Mouse (Mus musculus) adrenal gland, adult 2 months (tissue): Measurements from ENCODE around the gene Wdr91. TPM values are rescaled to one million over a fixed set of nuclear protein-coding genes. Genes with fewer than 3 reads are reported as not detected.

Experiments used
- DNase-seq: peaks from one replicate; pipeline ENCODE4 v3.0.0; 2021
- polyA plus RNA-seq: library from polyadenylated mRNA; depleted of rRNA; stranded (reverse); fragments of >200 nt; gene quantifications from 2 replicates; pipeline ENCODE4 v1.2.3, GENCODE M21; 2012
- total RNA-seq, 2 experiments: library from RNA; stranded (reverse); gene quantifications; 2 replicates each; pipeline ENCODE4 v1.2.3; 2021

Gene Wdr91
- total and polyA plus RNA-seq, 3 experiments: 10.5 to 17.0 (median 16.7) TPM

GRCm38 (mm10) chr6:34879101-34879740 is 31.5 kb downstream of the Wdr91 start:
- no peak for DNase-seq

- DNase-seq: peak; percentile 97
Observed at GRCm38 (mm10) chr6:34877509-34878321, 33.0 kb downstream of the Wdr91 start, which contains the start of gene Cyren. Gene Cyren, minus strand, starts transcription at chr6:34878060.

GRCm38 (mm10) chr6:34876835-34877156 is 33.9 kb downstream of the Wdr91 start:
- no peak for DNase-seq

- no peak for DNase-seq
Observed at GRCm38 (mm10) chr6:34875966-34876834, 34.5 kb downstream of the Wdr91 start.

- no peak for DNase-seq
Observed at GRCm38 (mm10) chr6:34875268-34875761, 35.4 kb downstream of the Wdr91 start.

- DNase-seq: peak; percentile 64
Observed at GRCm38 (mm10) chr6:34874101-34874921, 36.4 kb downstream of the Wdr91 start.

- DNase-seq: no peak
Observed at GRCm38 (mm10) chr6:34872871-34873270, 37.8 kb downstream of the Wdr91 start.

GRCm38 (mm10) chr6:34871929-34872328 is 38.7 kb downstream of the Wdr91 start:
- DNase-seq: no peak

GRCm38 (mm10) chr6:34870724-34871123 is 40.0 kb downstream of the Wdr91 start:
- DNase-seq: no peak

GRCm38 (mm10) chr6:34870136-34870535 is 40.5 kb downstream of the Wdr91 start:
- no peak for DNase-seq

GRCm38 (mm10) chr6:34869225-34869915 is 41.3 kb downstream of the Wdr91 start:
- no peak for DNase-seq

- no peak for DNase-seq
Observed at GRCm38 (mm10) chr6:34868507-34869217, 42.0 kb downstream of the Wdr91 start.

GRCm38 (mm10) chr6:34867995-34868350 is 42.7 kb downstream of the Wdr91 start:
- no peak for DNase-seq

GRCm38 (mm10) chr6:34867301-34867994 is 43.2 kb downstream of the Wdr91 start:
- DNase-seq: no peak

GRCm38 (mm10) chr6:34866786-34867185 is 43.9 kb downstream of the Wdr91 start:
- no peak for DNase-seq

GRCm38 (mm10) chr6:34865711-34866593 is 44.7 kb downstream of the Wdr91 start:
- DNase-seq: no peak

- DNase-seq: no peak
Observed at GRCm38 (mm10) chr6:34865213-34865612, 45.5 kb downstream of the Wdr91 start.

GRCm38 (mm10) chr6:34863786-34864514 is 46.7 kb downstream of the Wdr91 start:
- DNase-seq: no peak
